Mouse (Mus musculus) liver, embryonic 16.5 days (tissue): ENCODE data around the gene Tmem19. TPM values are rescaled to one million over a fixed set of nuclear protein-coding genes. Genes with fewer than 3 reads are reported as not detected.
A peak's percentile ranks its signal among the peaks of the same experiment; 100 is the strongest.

Experiments
- ATAC-seq: fragments of 200-750 bp; cut with Nextera tagmentation; 2 replicates; pipeline ENCODE4 v1.8.0; 2017; ENCODE audit warnings: low read depth, mild to moderate bottlenecking, moderate number of reproducible peaks, moderate library complexity
- H3K27ac ChIP-seq: fragments of 300-500 bp; sonication (generic); 2 replicates; pipeline ENCODE4 v1.5.1; 2014; ENCODE audit warnings: mild to moderate bottlenecking, low read length
- H3K27me3 ChIP-seq: fragments of 300-500 bp; sonication (generic); 2 replicates; pipeline ENCODE4 v1.6.1; 2014; ENCODE audit warnings: low read depth, low read length, mixed read lengths; ENCODE audit not compliant: control insufficient read depth, insufficient read depth
- H3K36me3 ChIP-seq: fragments of 300-500 bp; sonication (generic); 2 replicates; pipeline ENCODE4 v1.6.1; 2014; ENCODE audit warnings: mild to moderate bottlenecking; ENCODE audit not compliant: control insufficient read depth, insufficient read depth
- H3K4me1 ChIP-seq: fragments of 300-500 bp; sonication (generic); 2 replicates; pipeline ENCODE4 v1.6.1; 2014; ENCODE audit warnings: low read depth, low read length, mixed read lengths; ENCODE audit not compliant: control insufficient read depth
- H3K4me2 ChIP-seq: fragments of 300-500 bp; sonication (generic); 2 replicates; pipeline ENCODE4 v1.6.1; 2014; ENCODE audit warnings: low read depth, low read length, mixed read lengths
- H3K4me3 ChIP-seq: fragments of 300-500 bp; sonication (generic); 2 replicates; pipeline ENCODE4 v1.5.1; 2014; ENCODE audit warnings: low read depth, mild to moderate bottlenecking, low read length
- H3K9ac ChIP-seq: fragments of 300-500 bp; sonication (generic); 2 replicates; pipeline ENCODE4 v1.6.1; 2014; ENCODE audit warnings: low read depth, low read length
- H3K9me3 ChIP-seq: fragments of 300-500 bp; sonication (generic); replicated peaks from 2 replicates; pipeline ENCODE4 v1.6.1; 2016; ENCODE audit warnings: low read length; ENCODE audit not compliant: control insufficient read depth
- WGBS: fragments of 180-500 bp; shearing (Covaris S2); extraction: QIAGEN DNeasy Blood & Tissue Kit; methylation state at CpG from one replicate; pipeline ENCODE4 v1.1.7; 2014; ENCODE audit not compliant: insufficient replicate concordance; 5-methylcytosine and 5-hydroxymethylcytosine counted together
- polyA plus RNA-seq: library from polyadenylated mRNA; unstranded; fragments of >200 nt; fragmentation: Nextera tagmentation; extraction: Ambion mirVana; gene quantifications from 2 replicates; pipeline ENCODE4 v1.2.1, GENCODE M21; 2015

The Tmem19 gene
- polyA plus RNA-seq, 1 experiment from 2014 or later, result 9.9 TPM

- H3K9ac ChIP-seq, result no peak overlapping the region
- H3K4me3 ChIP-seq, result no peak overlapping the region
- no peak overlapping the region for H3K4me2 ChIP-seq
- no peaks in the 10 kb centered on the region for H3K9me3 ChIP-seq
- H3K27ac ChIP-seq, result no peak overlapping the region
- H3K27me3 ChIP-seq, result no peaks in the 10 kb centered on the region
- ATAC-seq, result no peak
- H3K36me3 ChIP-seq, result peaks cover 17% of the 10 kb centered on the region
- H3K4me1 ChIP-seq, result no peaks in the 10 kb centered on the region
- 74% methylated on average over 4 of the region's 4 CpGs for WGBS
Measured at GRCm38 (mm10) chr10:115298683-115299082, 63.6 kb downstream of the Tmem19 start.

GRCm38 (mm10) chr10:115297582-115297981, 64.7 kb downstream of the Tmem19 start:
- no peak for ATAC-seq
- 87% methylated on average over 5 of the region's 5 CpGs for WGBS
- Histone ChIP-seq H3K4me2 (no peak overlapping the region), H3K36me3 (peaks cover 23% of the 10 kb centered on the region), H3K4me3 (no peak overlapping the region), H3K9ac (no peak overlapping the region), H3K9me3 (no peaks in the 10 kb centered on the region), H3K27me3 (no peaks in the 10 kb centered on the region), H3K27ac (no peak overlapping the region), H3K4me1 (no peaks in the 10 kb centered on the region)

- no peak overlapping the region for H3K9ac ChIP-seq
- peak; percentile 35; the same call in 1 of the 2 replicates for ATAC-seq
- no peaks in the 10 kb centered on the region for H3K9me3 ChIP-seq
- no peak overlapping the region for H3K4me2 ChIP-seq
- WGBS, result 71% methylated on average over 9 of the region's 9 CpGs
- no peaks in the 10 kb centered on the region for H3K27me3 ChIP-seq
- H3K4me3 ChIP-seq, result no peak overlapping the region
- no peak overlapping the region for H3K27ac ChIP-seq
- no peaks in the 10 kb centered on the region for H3K4me1 ChIP-seq
- H3K36me3 ChIP-seq, result peaks cover 25% of the 10 kb centered on the region
Measured at GRCm38 (mm10) chr10:115296401-115296935, 65.8 kb downstream of the Tmem19 start.

- no peak overlapping the region for H3K9ac ChIP-seq
- H3K27me3 ChIP-seq, result no peaks in the 10 kb centered on the region
- H3K27ac ChIP-seq, result no peak overlapping the region
- peaks cover 20% of the 10 kb centered on the region for H3K36me3 ChIP-seq
- ATAC-seq, result no peak
- H3K9me3 ChIP-seq, result no peaks in the 10 kb centered on the region
- 77% methylated on average over 3 of the region's 3 CpGs for WGBS
- H3K4me2 ChIP-seq, result no peak overlapping the region
- no peaks in the 10 kb centered on the region for H3K4me1 ChIP-seq
- H3K4me3 ChIP-seq, result no peak overlapping the region
Measured at GRCm38 (mm10) chr10:115295162-115295561, 67.1 kb downstream of the Tmem19 start.

GRCm38 (mm10) chr10:115294715-115295114, 67.6 kb downstream of the Tmem19 start:
- H3K36me3 ChIP-seq, result peaks cover 19% of the 10 kb centered on the region
- H3K9me3 ChIP-seq, result no peaks in the 10 kb centered on the region
- no peaks in the 10 kb centered on the region for H3K27me3 ChIP-seq
- no peak overlapping the region for H3K27ac ChIP-seq
- no peak overlapping the region for H3K9ac ChIP-seq
- ATAC-seq, result no peak
- no peaks in the 10 kb centered on the region for H3K4me1 ChIP-seq
- WGBS, result 87% methylated on average over 7 of the region's 7 CpGs
- no peak overlapping the region for H3K4me2 ChIP-seq
- no peak overlapping the region for H3K4me3 ChIP-seq

- WGBS, result 83% methylated on average over 7 of the region's 7 CpGs
Measured at GRCm38 (mm10) chr10:115293946-115294345, 68.4 kb downstream of the Tmem19 start.

GRCm38 (mm10) chr10:115290671-115291070, 71.6 kb downstream of the Tmem19 start:
- H3K27ac ChIP-seq, result no peak overlapping the region
- H3K4me1 ChIP-seq, result no peaks in the 10 kb centered on the region
- ATAC-seq, result no peak
- 88% methylated on average over 9 of the region's 9 CpGs for WGBS
- H3K4me3 ChIP-seq, result no peak overlapping the region
- H3K27me3 ChIP-seq, result no peaks in the 10 kb centered on the region
- H3K36me3 ChIP-seq, result peaks cover 26% of the 10 kb centered on the region
- H3K4me2 ChIP-seq, result no peak overlapping the region
- H3K9me3 ChIP-seq, result no peaks in the 10 kb centered on the region
- no peak overlapping the region for H3K9ac ChIP-seq

More at GRCm38 (mm10) chr10:115293946-115294345, 68.4 kb downstream of the Tmem19 start:
- Histone ChIP-seq H3K4me3 (no peak overlapping the region), H3K36me3 (peaks cover 18% of the 10 kb centered on the region), H3K4me2 (no peak overlapping the region), H3K9ac (no peak overlapping the region), H3K27me3 (no peaks in the 10 kb centered on the region), H3K27ac (no peak overlapping the region), H3K9me3 (no peaks in the 10 kb centered on the region), H3K4me1 (no peaks in the 10 kb centered on the region)
- ATAC-seq, result no peak

Other genes with a start within 250 kb of the Tmem19 start
- not detected in 2 replicates for gene Tph2, start 177.5 kb downstream of the Tmem19 start, polyA plus RNA-seq
- 33.5 and 35.6 TPM in 2 replicates for gene Tbc1d15, start 111.0 kb downstream of the Tmem19 start, polyA plus RNA-seq
- gene Rab21, start 46.9 kb downstream of the Tmem19 start, polyA plus RNA-seq, result 1.8 TPM in 2 replicates
- 5.5 and 5.6 TPM in 2 replicates for gene Thap2, start 21.9 kb upstream of the Tmem19 start, polyA plus RNA-seq
- gene Zfc3h1, start 22.5 kb upstream of the Tmem19 start, polyA plus RNA-seq, result 5.9 and 6.8 TPM in 2 replicates
- gene A930009A15Rik, start 207.5 kb upstream of the Tmem19 start, polyA plus RNA-seq, result not detected in 2 replicates
- 0.63 and 0.71 TPM in 2 replicates for gene Lgr5, start 225.3 kb upstream of the Tmem19 start, polyA plus RNA-seq